Mouse (Mus musculus) megakaryocyte, embryonic 14.5 days (primary cell): ENCODE results near the gene Galnt2.

Source experiments
- FLI1 ChIP-seq: IDR thresholded peaks from 2 replicates; pipeline ENCODE4 v1.6.1; 2012; ENCODE audit warnings: low read length, inconsistent platforms, mixed read lengths
- GATA1 ChIP-seq: IDR thresholded peaks from 3 replicates; pipeline ENCODE4 v1.6.1; 2012; ENCODE audit warnings: mixed read lengths, low read length, inconsistent platforms, borderline replicate concordance

GRCm38 (mm10) chr8:124190388-124190787, 40.8 kb upstream of the Galnt2 start:
- no peak for TF ChIP-seq GATA1
- no peak for TF ChIP-seq FLI1
